Mouse (Mus musculus) liver, adult 2 months (tissue): Measurements from ENCODE around the gene Men1. TPM values are rescaled to one million over a fixed set of nuclear protein-coding genes. Genes with fewer than 3 reads are reported as not detected.

Experiments
- DNase-seq: peaks from one replicate; pipeline ENCODE4 v3.0.0-alpha.2; 2011; ENCODE audit warnings: low read depth, low spot score; ENCODE audit errors: extremely low read depth
- H3K27ac ChIP-seq: fragments of 200-500 bp; replicated peaks from 2 replicates; pipeline ENCODE4 v1.5.1; 2012; ENCODE audit warnings: low read depth, mild to moderate bottlenecking, control low read depth, inconsistent platforms, low read length; ENCODE audit not compliant: insufficient read depth
- H3K27me3 ChIP-seq: fragments of 200-500 bp; 2 replicates; pipeline ENCODE4 v1.6.1; 2012; ENCODE audit warnings: mild to moderate bottlenecking, moderate library complexity, low read length, inconsistent platforms; ENCODE audit not compliant: control insufficient read depth, insufficient read depth
- H3K36me3 ChIP-seq: fragments of 200-500 bp; 2 replicates; pipeline ENCODE4 v1.6.1; 2012; ENCODE audit warnings: low read length, inconsistent platforms; ENCODE audit not compliant: control insufficient read depth, insufficient read depth
- H3K4me1 ChIP-seq: fragments of 200-500 bp; 2 replicates; pipeline ENCODE4 v1.6.1; 2011; ENCODE audit warnings: low read length; ENCODE audit not compliant: control insufficient read depth, insufficient read depth
- H3K4me3 ChIP-seq: fragments of 200-500 bp; 2 replicates; pipeline ENCODE4 v1.5.1; 2011; ENCODE audit warnings: low read depth, mild to moderate bottlenecking, control low read depth, low read length, moderate library complexity; ENCODE audit not compliant: insufficient read depth
- H3K79me2 ChIP-seq: fragments of 200-500 bp; 2 replicates; pipeline ENCODE4 v1.6.1; 2012; ENCODE audit warnings: inconsistent platforms, mild to moderate bottlenecking, low read length, moderate library complexity; ENCODE audit not compliant: control insufficient read depth, insufficient read depth
- H3K9ac ChIP-seq: fragments of 200-500 bp; 2 replicates; pipeline ENCODE4 v1.6.1; 2012; ENCODE audit warnings: low read depth, mild to moderate bottlenecking, control low read depth, inconsistent platforms, low read length
- CTCF ChIP-seq: fragments of 200-500 bp; IDR thresholded peaks from 2 replicates; pipeline ENCODE4 v1.5.1; 2011; ENCODE audit warnings: low read depth, low read length, control low read depth
- POLR2A ChIP-seq: fragments of 200-500 bp; IDR thresholded peaks from 2 replicates; pipeline ENCODE4 v1.6.1; 2011; ENCODE audit warnings: low read length, control low read depth; ENCODE audit not compliant: insufficient read depth; ENCODE audit errors: extremely low read depth
- WGBS: fragments of 180-500 bp; shearing (Covaris S2); methylation state at CpG from one replicate; pipeline ENCODE4 v1.1.7; 2018; 5-methylcytosine and 5-hydroxymethylcytosine counted together
- polyA plus RNA-seq: library from polyadenylated mRNA; depleted of rRNA; stranded (reverse); fragments of >200 nt; gene quantifications from 2 replicates; pipeline ENCODE4 v1.2.3, GENCODE M21; 2012
- total RNA-seq: library from RNA; depleted of rRNA; stranded (reverse); fragments of >200 nt; gene quantifications from 2 replicates; pipeline ENCODE4 v1.2.3, GENCODE M21; 2014

Men1 gene
- total and polyA plus RNA-seq, 2 experiments = 9.3 to 29.4 TPM

DNA sequence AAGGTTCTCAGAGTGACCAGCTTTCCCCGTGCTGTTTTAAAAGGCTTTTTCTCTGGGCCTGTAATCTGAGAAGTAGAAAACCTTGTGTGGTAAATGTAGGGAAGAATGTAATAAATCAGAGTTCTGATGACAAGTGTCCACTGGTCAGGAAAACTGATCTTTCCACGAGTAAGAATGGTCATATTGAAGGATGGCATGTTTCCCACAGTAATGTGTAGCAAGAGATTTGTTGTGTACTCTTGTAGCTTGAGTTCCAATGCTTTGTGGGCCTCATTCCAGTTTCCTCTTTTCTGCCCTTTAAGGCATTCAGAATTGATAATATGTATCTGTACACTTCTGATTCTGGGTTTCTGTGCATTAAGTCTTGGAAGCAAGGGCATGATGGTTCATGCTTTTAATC is 30.1 kb downstream of the Men1 start:
- H3K4me3 ChIP-seq = peak overlapping the region; percentile 92
- no peak for TF ChIP-seq CTCF
- no peak for TF ChIP-seq POLR2A
- peaks cover 7% of the 10 kb centered on the region; the same call in 1 of the 2 replicates for H3K79me2 ChIP-seq
- H3K27me3 ChIP-seq = no peaks in the 10 kb centered on the region
- no peak overlapping the region; the same call in 1 of the 2 replicates for H3K9ac ChIP-seq
- DNase-seq = peak; percentile 56
- peaks cover 9% of the 10 kb centered on the region; the same call in 1 of the 2 replicates for H3K4me1 ChIP-seq
- peak overlapping the region; percentile 28 for H3K27ac ChIP-seq
- WGBS = 0% methylated on average over 2 of the region's 2 CpGs
- H3K36me3 ChIP-seq = peaks cover 42% of the 10 kb centered on the region

DNA sequence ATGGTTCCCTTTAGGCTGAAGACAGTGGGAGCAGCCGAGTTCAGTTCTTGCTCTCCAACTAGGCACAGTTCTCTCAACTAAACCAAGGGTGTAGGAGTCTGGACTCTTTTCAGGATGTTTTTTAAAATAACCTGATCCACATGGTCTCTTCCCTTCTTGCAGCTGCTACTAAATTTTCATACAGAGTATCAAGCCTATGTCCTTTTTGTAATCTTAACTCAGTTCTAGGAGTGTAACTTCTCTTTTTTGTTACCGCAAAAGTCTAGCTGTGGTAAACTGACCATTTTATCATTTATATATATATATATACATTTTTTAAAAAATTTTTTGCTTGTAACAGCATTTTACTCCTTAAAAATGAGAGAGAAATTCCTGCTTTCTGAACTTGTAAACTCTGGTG is 35.4 kb downstream of the Men1 start:
- no peak overlapping the region for H3K9ac ChIP-seq
- TF ChIP-seq POLR2A = no peak
- no peak for TF ChIP-seq CTCF
- H3K4me1 ChIP-seq = peaks cover 6% of the 10 kb centered on the region; the same call in 1 of the 2 replicates
- peaks cover 5% of the 10 kb centered on the region; the same call in 1 of the 2 replicates for H3K79me2 ChIP-seq
- no peak overlapping the region for H3K4me3 ChIP-seq
- H3K36me3 ChIP-seq = peaks cover 86% of the 10 kb centered on the region
- H3K27me3 ChIP-seq = no peaks in the 10 kb centered on the region
- 89% methylated on average over 2 of the region's 2 CpGs for WGBS
- no peak for DNase-seq
- no peak overlapping the region for H3K27ac ChIP-seq

DNA sequence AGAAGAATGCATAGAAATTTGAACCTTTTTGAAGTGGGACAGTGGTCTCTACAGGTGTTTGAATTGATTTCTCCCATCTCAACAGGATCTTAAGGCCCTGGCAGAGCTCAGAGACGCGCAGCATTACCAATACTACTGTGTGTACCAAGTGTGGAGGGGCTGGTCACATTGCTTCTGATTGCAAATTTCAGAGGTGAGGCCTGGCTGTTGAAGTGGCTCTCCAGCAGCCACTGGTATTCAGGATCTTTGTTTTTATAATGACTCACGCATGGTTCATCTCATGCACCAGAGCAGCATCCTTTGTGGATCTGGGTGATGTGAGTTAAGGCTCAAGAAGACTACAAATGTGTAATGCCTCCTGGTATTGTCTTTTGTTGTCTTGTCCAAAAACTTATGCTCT is 37.7 kb downstream of the Men1 start:
- Histone ChIP-seq H3K27me3 (no peaks in the 10 kb centered on the region), H3K27ac (no peak overlapping the region), H3K79me2 (no peaks in the 10 kb centered on the region; the same call in 1 of the 2 replicates), H3K4me3 (no peak overlapping the region), H3K36me3 (peaks cover 86% of the 10 kb centered on the region), H3K4me1 (peaks cover under 1% of the 10 kb centered on the region; the same call in 1 of the 2 replicates), H3K9ac (no peak overlapping the region)
- TF ChIP-seq POLR2A (no peak), CTCF (no peak)
- DNase-seq = no peak
- WGBS = 100% methylated on average over 3 of the region's 3 CpGs

DNA sequence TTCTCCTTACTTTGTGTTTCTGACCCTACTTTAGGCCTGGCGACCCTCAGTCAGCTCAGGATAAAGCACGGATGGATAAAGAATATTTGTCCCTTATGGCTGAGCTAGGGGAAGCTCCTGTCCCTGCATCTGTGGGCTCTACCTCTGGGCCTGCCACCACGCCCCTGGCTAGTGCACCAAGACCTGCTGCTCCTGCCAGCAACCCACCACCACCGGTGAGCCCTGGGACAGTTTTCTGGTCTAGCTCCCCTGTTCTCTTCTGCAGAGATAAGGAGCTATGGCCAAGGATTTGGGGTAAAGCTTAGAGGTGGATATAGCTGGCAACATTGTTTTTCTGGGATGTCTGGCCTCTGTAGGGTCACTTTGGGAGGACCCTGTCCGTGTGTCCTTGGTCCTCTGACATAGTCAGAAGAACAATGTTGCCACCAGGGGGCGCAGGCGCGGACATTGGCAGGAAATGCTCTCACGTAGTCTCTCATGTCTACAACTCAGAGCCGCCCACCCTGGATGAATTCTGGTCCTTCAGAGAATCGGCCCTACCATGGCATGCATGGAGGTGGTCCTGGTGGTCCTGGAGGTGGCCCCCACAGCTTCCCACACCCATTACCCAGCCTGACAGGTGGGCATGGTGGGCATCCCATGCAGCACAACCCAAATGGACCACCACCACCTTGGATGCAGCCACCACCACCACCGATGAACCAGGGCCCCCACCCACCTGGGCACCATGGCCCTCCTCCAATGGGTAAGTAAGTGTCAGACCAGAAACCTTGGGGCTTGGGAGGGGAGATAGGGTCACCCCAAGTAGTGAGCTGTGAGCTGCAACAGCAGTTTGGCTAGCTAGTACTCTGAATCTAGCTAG is 39.0 kb downstream of the Men1 start:
- peaks cover 77% of the 10 kb centered on the region for H3K36me3 ChIP-seq
- no peaks in the 10 kb centered on the region for H3K27me3 ChIP-seq
- TF ChIP-seq CTCF (peak; percentile 84), POLR2A (no peak)
- no peak overlapping the region for H3K4me3 ChIP-seq
- no peak for DNase-seq
- no peak overlapping the region for H3K27ac ChIP-seq
- H3K9ac ChIP-seq = no peak overlapping the region
- H3K4me1 ChIP-seq = no peaks in the 10 kb centered on the region
- H3K79me2 ChIP-seq = no peaks in the 10 kb centered on the region; the same call in 1 of the 2 replicates
- WGBS = 65% methylated on average over 12 of the region's 12 CpGs

DNA sequence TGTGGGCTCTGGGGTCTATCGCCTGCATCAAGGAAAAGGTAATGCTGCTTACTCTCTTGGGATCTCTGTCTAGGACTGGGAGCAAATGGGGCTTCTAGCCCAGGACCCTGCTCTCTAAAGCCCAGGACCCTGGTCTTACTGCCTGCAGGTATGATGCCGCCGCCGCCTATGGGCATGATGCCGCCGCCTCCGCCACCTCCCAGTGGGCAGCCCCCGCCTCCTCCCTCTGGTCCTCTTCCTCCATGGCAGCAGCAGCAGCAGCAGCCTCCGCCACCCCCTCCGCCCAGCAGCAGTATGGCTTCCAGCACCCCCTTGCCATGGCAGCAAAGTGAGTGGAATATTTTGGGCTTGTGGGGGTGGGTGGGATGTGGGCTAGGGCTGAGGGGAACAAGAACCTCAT is 39.8 kb downstream of the Men1 start:
- Histone ChIP-seq H3K4me1 (no peaks in the 10 kb centered on the region), H3K36me3 (peaks cover 70% of the 10 kb centered on the region), H3K27me3 (no peaks in the 10 kb centered on the region), H3K79me2 (no peaks in the 10 kb centered on the region; the same call in 1 of the 2 replicates), H3K27ac (no peak overlapping the region), H3K9ac (no peak overlapping the region), H3K4me3 (no peak overlapping the region)
- no peak for TF ChIP-seq CTCF
- TF ChIP-seq POLR2A = no peak
- DNase-seq = no peak
- 99% methylated on average over 10 of the region's 10 CpGs for WGBS
